In genomic region chr19:40988856-40989255, GRCm38 (mm10) we compare ENCODE assay signal across 28 mouse cellular contexts. TPM values are rescaled to one million over a fixed set of nuclear protein-coding genes. Genes with fewer than 3 reads are reported as not detected.
A peak's percentile ranks its signal among the peaks of the same experiment; 100 is the strongest.
DNase-seq lines count a peak whose midpoint lies in the region; ATAC-seq and TF ChIP-seq lines count a peak whose summit lies in the region.
"Had no signal": no experiment of that assay in that cellular context is flagged by ENCODE, and none has a peak within 500 bp of the region (broad histone marks: within the 10 kb centered on the region; RNA-seq: fewer than 3 reads in every experiment).

No protein-coding gene starts in this region.

- H3K4me1 ChIP-seq in heart, embryonic 10.5 days = no peaks in the 10 kb centered on the region
- no peaks in the 10 kb centered on the region for H3K4me1 ChIP-seq in heart, embryonic 11.5 days (ENCODE audit: control insufficient read depth, insufficient read depth, low read length)
- peaks cover 31 to 63% of the 10 kb centered on the region in 2 experiments for H3K4me1 ChIP-seq in CH12.LX (ENCODE audit: control insufficient read depth in 1 of 2, insufficient read depth in 2 of 2)
- no peaks in the 10 kb centered on the region for H3K4me1 ChIP-seq in stomach, postnatal 0 days (replicated peaks; ENCODE audit: control insufficient read depth, insufficient read depth)

- peak; percentile 52 for DNase-seq in heart, embryonic 10.5 days (ENCODE audit: low spot score)
- no peak for DNase-seq in CH12.LX (ENCODE audit: extremely low read depth)
- DNase-seq in brain, adult 2 months (ENCODE audit: low read depth, low spot score) = peak; percentile 60
- no peak for DNase-seq in stomach, postnatal 0 days (ENCODE audit: low spot score)
- DNase-seq: adrenal gland, adult 8-10 months; adrenal gland, postnatal 14 days; adrenal gland, postnatal 36 days; cerebellum, adult 11 months; cerebellum, adult 18-20 months; cerebellum, adult 8-10 months; cerebellum, adult 9-11 months; cerebellum, postnatal 14 days; cerebellum, postnatal 36 days; embryo, embryonic 11 days had no signal

- no peak overlapping the region for H3K4me3 ChIP-seq in heart, embryonic 10.5 days
- H3K4me3 ChIP-seq in heart, embryonic 11.5 days (ENCODE audit: low read depth, low read length) = no peak overlapping the region
- peak overlapping the region in 2 of 3 experiments; percentile 3 to 14 for H3K4me3 ChIP-seq in CH12.LX (replicated peaks in 1 of 3; ENCODE audit: low read depth in 2 of 3, low read length in 2 of 3, poor library complexity in 1 of 3)
- H3K4me3 ChIP-seq in stomach, postnatal 0 days (ENCODE audit: low read depth, low read length) = no peak overlapping the region
- H3K4me3 ChIP-seq: embryonic facial prominence, embryonic 13.5 days; embryonic facial prominence, embryonic 15.5 days; erythroblast, embryonic 14.5 days; forebrain, embryonic 10.5 days; forebrain, embryonic 12.5 days had no signal

- no peak for TF ChIP-seq CTCF in CH12.LX (conservative IDR thresholded peaks at IDR 0.05 in 1 of 2, IDR thresholded peaks at IDR 0.05 in 1 of 2; ENCODE audit: low read depth in 2 of 2, low read length in 2 of 2)
- TF ChIP-seq CTCF in stomach, postnatal 0 days (IDR thresholded peaks at IDR 0.05; ENCODE audit: low read depth) = no peak

- no peak for TF ChIP-seq RAD21 in CH12.LX (IDR thresholded peaks at IDR 0.05; ENCODE audit: low read depth, low read length)

- H3K9me3 ChIP-seq in heart, embryonic 10.5 days = no peaks in the 10 kb centered on the region
- H3K9me3 ChIP-seq in heart, embryonic 11.5 days (replicated peaks; ENCODE audit: control insufficient read depth, low read length) = no peaks in the 10 kb centered on the region
- no peaks in the 10 kb centered on the region for H3K9me3 ChIP-seq in CH12.LX (replicated peaks; ENCODE audit: low read length)
- H3K9me3 ChIP-seq in stomach, postnatal 0 days (ENCODE audit: control insufficient read depth, low read length) = no peaks in the 10 kb centered on the region
- H3K9me3 ChIP-seq: embryonic facial prominence, embryonic 13.5 days; embryonic facial prominence, embryonic 15.5 days; forebrain, embryonic 10.5 days; forebrain, embryonic 12.5 days; G1E had no signal

- 71% methylated on average over 5 of the region's 5 CpGs for WGBS in heart, embryonic 10.5 days
- 76% methylated on average over 5 of the region's 5 CpGs for WGBS in heart, embryonic 11.5 days (ENCODE audit: insufficient replicate concordance)
- WGBS in stomach, postnatal 0 days = 78% methylated on average over 5 of the region's 5 CpGs

- H3K27me3 ChIP-seq in heart, embryonic 10.5 days (ENCODE audit: insufficient read depth, poor library complexity, severe bottlenecking) = no peaks in the 10 kb centered on the region
- H3K27me3 ChIP-seq in heart, embryonic 11.5 days (ENCODE audit: control insufficient read depth, insufficient read depth, low read length) = no peaks in the 10 kb centered on the region; the same call in 1 of the 2 replicates
- H3K27me3 ChIP-seq in CH12.LX (replicated peaks) = no peaks in the 10 kb centered on the region
- no peaks in the 10 kb centered on the region for H3K27me3 ChIP-seq in stomach, postnatal 0 days (ENCODE audit: control insufficient read depth, insufficient read depth, low read length)
- H3K27me3 ChIP-seq: embryonic facial prominence, embryonic 13.5 days; embryonic facial prominence, embryonic 15.5 days; forebrain, embryonic 12.5 days; Patski had no signal

- TF ChIP-seq POLR2A in CH12.LX (IDR thresholded peaks at IDR 0.05; ENCODE audit: low read depth, low read length) = 0 out of 2 replicates have a peak, but pooled peaks have one; percentile 13

- in situ Hi-C loops in CH12.LX (cut with MboI; ENCODE audit: low pct_ligation_motif_present, low pct_unique_long_range_greater_than_20kb, low sequenced_read_pairs) = no loop called here

- TF ChIP-seq EP300 in CH12.LX (IDR thresholded peaks at IDR 0.05; ENCODE audit: low read length) = no peak
- TF ChIP-seq EP300 in stomach, postnatal 0 days (optimal IDR thresholded peaks at IDR 0.05) = no peak

- no peaks in the 10 kb centered on the region for H3K36me3 ChIP-seq in heart, embryonic 10.5 days
- no peaks in the 10 kb centered on the region for H3K36me3 ChIP-seq in heart, embryonic 11.5 days (ENCODE audit: control insufficient read depth, insufficient read depth, low read length)
- H3K36me3 ChIP-seq in CH12.LX (replicated peaks in 1 of 2; ENCODE audit: control insufficient read depth in 1 of 2, insufficient read depth in 1 of 2, low read length in 1 of 2) = peaks cover 24 to 59% of the 10 kb centered on the region in 2 experiments
- H3K36me3 ChIP-seq in stomach, postnatal 0 days (ENCODE audit: control insufficient read depth, insufficient read depth, low read length) = no peaks in the 10 kb centered on the region
- H3K36me3 ChIP-seq: embryonic facial prominence, embryonic 13.5 days; embryonic facial prominence, embryonic 15.5 days; forebrain, embryonic 10.5 days; forebrain, embryonic 12.5 days; G1E had no signal

- dilution Hi-C loops in CH12.LX (cut with MboI; ENCODE audit: extremely low pct_ligation_motif_present, extremely low pct_unique_long_range_greater_than_20kb, low sequenced_read_pairs) = no loop called here

- H3K9ac ChIP-seq in heart, embryonic 11.5 days (ENCODE audit: low read depth, low read length) = no peak overlapping the region
- peak overlapping the region; percentile 97; the same call in 1 of the 2 replicates for H3K9ac ChIP-seq in CH12.LX (ENCODE audit: insufficient read depth, low read depth)
- H3K9ac ChIP-seq in stomach, postnatal 0 days (ENCODE audit: low read length) = no peak overlapping the region
- H3K9ac ChIP-seq: embryonic facial prominence, embryonic 13.5 days; embryonic facial prominence, embryonic 15.5 days; forebrain, embryonic 12.5 days had no signal

- H3K27ac ChIP-seq in heart, embryonic 10.5 days = no peak overlapping the region
- H3K27ac ChIP-seq in heart, embryonic 11.5 days (ENCODE audit: low read depth, low read length) = no peak overlapping the region
- H3K27ac ChIP-seq in CH12.LX (ENCODE audit: insufficient read depth, low read depth) = no peak overlapping the region
- no peak overlapping the region for H3K27ac ChIP-seq in stomach, postnatal 0 days (replicated peaks)
- H3K27ac ChIP-seq: embryonic facial prominence, embryonic 13.5 days; embryonic facial prominence, embryonic 15.5 days; forebrain, embryonic 10.5 days; forebrain, embryonic 12.5 days had no signal

- no peak overlapping the region for H3K4me2 ChIP-seq in heart, embryonic 11.5 days
- H3K4me2 ChIP-seq in CH12.LX (ENCODE audit: insufficient read depth, low read depth, poor library complexity, severe bottlenecking) = peak overlapping the region; percentile 98
- H3K4me2 ChIP-seq in stomach, postnatal 0 days (replicated peaks; ENCODE audit: low read depth) = no peak overlapping the region
- H3K4me2 ChIP-seq: embryonic facial prominence, embryonic 13.5 days; embryonic facial prominence, embryonic 15.5 days; forebrain, embryonic 12.5 days had no signal

- no peak for ATAC-seq in heart, embryonic 11.5 days (replicated peaks; ENCODE audit: insufficient number of reproducible peaks, low FRiP score, low TSS enrichment)
- ATAC-seq in stomach, postnatal 0 days (ENCODE audit: low FRiP score, low TSS enrichment) = no peak
- ATAC-seq: activated CD4-positive, CD25-positive, alpha-beta regulatory T cell, adult 4 months; forebrain, embryonic 14.5 days; forebrain, embryonic 16.5 days; Patski had no signal

- peaks cover 97% of the 10 kb centered on the region for H3K79me2 ChIP-seq in CH12.LX (replicated peaks; ENCODE audit: control insufficient read depth, extremely low read depth, insufficient read depth, poor library complexity, severe bottlenecking)

TF ChIP-seq in CH12.LX, 34 proteins besides CTCF, POLR2A, EP300 and RAD21:
- TF ChIP-seq MAX (IDR thresholded peaks at IDR 0.05; ENCODE audit: low read length) (no peak), GABPA (IDR thresholded peaks at IDR 0.05; ENCODE audit: insufficient replicate concordance, low read depth, low read length) (no peak), ZC3H11A (IDR thresholded peaks at IDR 0.05; ENCODE audit: low read depth, low read length) (no peak), PAX5 (IDR thresholded peaks at IDR 0.05; ENCODE audit: low read length) (no peak), ZMIZ1 (IDR thresholded peaks at IDR 0.05; ENCODE audit: low read depth, low read length) (no peak), ELF1 (IDR thresholded peaks at IDR 0.05; ENCODE audit: low read depth, low read length) (no peak), USF1 (IDR thresholded peaks at IDR 0.05; ENCODE audit: low read depth, low read length) (no peak), HCFC1 (IDR thresholded peaks at IDR 0.05; ENCODE audit: low read depth, low read length) (no peak), SMC3 (IDR thresholded peaks at IDR 0.05; ENCODE audit: low read depth, low read length) (no peak), USF2 (conservative IDR thresholded peaks at IDR 0.05; ENCODE audit: low read depth, low read length) (no peak), TBP (conservative IDR thresholded peaks at IDR 0.05; ENCODE audit: low read depth, low read length) (no peak), ZKSCAN1 (IDR thresholded peaks at IDR 0.05; ENCODE audit: borderline replicate concordance, low read depth, low read length) (no peak), NELFE (IDR thresholded peaks at IDR 0.05; ENCODE audit: low read depth, low read length) (no peak)

RNA-seq across cellular contexts. Expression of gene Blnk, which starts 5.5 kb away (rescaled TPM):
- 0.09 and 0.38 TPM in 2 replicates for polyA plus RNA-seq in heart, embryonic 10.5 days (2016; fragmentation: Nextera tagmentation; extraction: Ambion mirVana)
- 0.18 and 0.21 TPM in 2 replicates for polyA plus RNA-seq in heart, embryonic 11.5 days (2014; fragmentation: Nextera tagmentation; extraction: Ambion mirVana)
- total RNA-seq in CH12.LX (2012; rRNA removed) (86.8 and 142 TPM in 2 replicates), CH12.LX (2014; rRNA removed) (101 and 108 TPM in 2 replicates)
- 259 and 284 TPM in 2 replicates for polyA plus RNA-seq in CH12.LX (2012; ENCODE audit: insufficient read length, low read depth)
- 8.7 and 9.9 TPM in 2 replicates for polyA plus RNA-seq in stomach, postnatal 0 days (2015; fragmentation: Nextera tagmentation; extraction: Ambion mirVana)
- polyA plus RNA-seq: erythroblast, embryonic 14.5 days had no signal

RNA-seq across cellular contexts. Expression of gene Dntt, which starts 40.2 kb away (rescaled TPM):
- 0.06 TPM in 1 of 2 replicates, not detected in the other for polyA plus RNA-seq in heart, embryonic 10.5 days (2016; fragmentation: Nextera tagmentation; extraction: Ambion mirVana)
- not detected in 2 replicates for polyA plus RNA-seq in heart, embryonic 11.5 days (2014; fragmentation: Nextera tagmentation; extraction: Ambion mirVana)
- total RNA-seq in CH12.LX (2012; rRNA removed) (0.13 TPM in 1 of 2 replicates, not detected in the other), CH12.LX (2014; rRNA removed) (not detected in 2 replicates)
- not detected in 2 replicates for polyA plus RNA-seq in CH12.LX (2012; ENCODE audit: insufficient read length, low read depth)
- not detected in 2 replicates for polyA plus RNA-seq in stomach, postnatal 0 days (2015; fragmentation: Nextera tagmentation; extraction: Ambion mirVana)
- total RNA-seq: adrenal gland, adult 18-20 months; adrenal gland, adult 8-10 months; adrenal gland, postnatal 36 days; G1E had no signal
- polyA plus RNA-seq: C2C12; embryonic facial prominence, embryonic 11.5 days; embryonic facial prominence, embryonic 13.5 days; erythroblast, embryonic 14.5 days; forebrain, embryonic 10.5 days; forebrain, embryonic 12.5 days; forebrain, embryonic 16.5 days; G1E had no signal

Comparison
In these comparisons a context has a peak if more than half of its experiments do, and no peak if none do; other contexts are left out.
1. DNase-seq: peak in heart, embryonic 10.5 days (single experiment) and brain, adult 2 months (single experiment); none in CH12.LX (single experiment) and stomach, postnatal 0 days (single experiment).
2. H3K4me3 ChIP-seq: peak in CH12.LX (2 of 3); none in heart, embryonic 10.5 days (single experiment), heart, embryonic 11.5 days (single experiment) and stomach, postnatal 0 days (single experiment).
3. RNA of gene Blnk, which starts 5.5 kb away (polyA plus RNA-seq): 259 to 284 TPM in CH12.LX; 8.7 to 9.9 TPM in stomach, postnatal 0 days, 0.09 to 0.38 TPM in heart, embryonic 10.5 days and 0.18 to 0.21 TPM in heart, embryonic 11.5 days; every median in the first group is over 10 times any median in the second.